Mouse (Mus musculus) MEL (cell line): ENCODE data around the gene Zer1. TPM values are rescaled to one million over a fixed set of nuclear protein-coding genes. Genes with fewer than 3 reads are reported as not detected.

Source experiments
- DNase-seq: peaks from one replicate; pipeline ENCODE4 v3.0.0; 2011; ENCODE audit warnings: low read depth, low spot score
- H3K27ac ChIP-seq: 2 replicates; pipeline ENCODE4 v1.5.1; 2012; ENCODE audit warnings: low read depth, mild to moderate bottlenecking, control low read depth, low read length, moderate library complexity; ENCODE audit not compliant: control insufficient read depth
- H3K27me3 ChIP-seq, 2 experiments: fragments of 150-350 bp in 1 of 2; sonication (generic) in 1 of 2; 2 replicates each; pipeline ENCODE4 v1.6.1; 2012; ENCODE audit warnings: low read length in 2 of 2, mild to moderate bottlenecking in 2 of 2, improper control_type of control experiment in 1 of 2, moderate library complexity in 1 of 2; ENCODE audit not compliant: insufficient read depth in 2 of 2, control insufficient read depth in 1 of 2
- H3K36me3 ChIP-seq, 2 experiments: 2 replicates each; pipeline ENCODE4 v1.6.1; 2012 to 2014; ENCODE audit warnings: low read length in 2 of 2, improper control_type of control experiment in 1 of 2, inconsistent platforms in 1 of 2, mild to moderate bottlenecking in 1 of 2; ENCODE audit not compliant: insufficient read depth in 2 of 2, control insufficient read depth in 1 of 2
- H3K4me1 ChIP-seq, 2 experiments: fragments of 150-350 bp in 1 of 2; sonication (generic) in 1 of 2; 2 replicates each; pipeline ENCODE4 v1.6.1; 2012; ENCODE audit warnings: low read length in 2 of 2, improper control_type of control experiment in 1 of 2, mild to moderate bottlenecking in 1 of 2; ENCODE audit not compliant: insufficient read depth in 2 of 2, control insufficient read depth in 1 of 2
- H3K4me3 ChIP-seq, 2 experiments: fragments of 150-350 bp in 1 of 2; sonication (generic) in 1 of 2; 2 replicates each; pipeline ENCODE4 v1.5.1; 2012; ENCODE audit warnings: low read depth in 2 of 2, low read length in 2 of 2, mild to moderate bottlenecking in 2 of 2, moderate library complexity in 2 of 2, control low read depth in 1 of 2, improper control_type of control experiment in 1 of 2; ENCODE audit not compliant: control insufficient read depth in 1 of 2, insufficient read depth in 1 of 2
- H3K79me2 ChIP-seq: 2 replicates; pipeline ENCODE4 v1.6.1; 2012; ENCODE audit warnings: mild to moderate bottlenecking, low read length, moderate library complexity; ENCODE audit not compliant: control insufficient read depth, poor library complexity, insufficient read depth
- H3K9ac ChIP-seq: 2 replicates; pipeline ENCODE4 v1.6.1; 2012; ENCODE audit warnings: low read depth, mild to moderate bottlenecking, control low read depth, low read length, moderate library complexity; ENCODE audit not compliant: control insufficient read depth, poor library complexity, severe bottlenecking
- H3K9me3 ChIP-seq: fragments of 150-350 bp; sonication (generic); replicated peaks from 2 replicates; pipeline ENCODE4 v1.6.1; 2012; ENCODE audit warnings: mild to moderate bottlenecking, low read length, improper control_type of control experiment, moderate library complexity; ENCODE audit not compliant: insufficient read depth
- BHLHE40 ChIP-seq: IDR thresholded peaks from 2 replicates; pipeline ENCODE4 v1.6.1; 2012; ENCODE audit warnings: low read depth, mild to moderate bottlenecking, inconsistent platforms, low read length, improper control_type of control experiment, borderline replicate concordance
- CTCF ChIP-seq, 3 experiments: IDR thresholded peaks in 2 of 3; conservative IDR thresholded peaks in 1 of 3; 2 replicates each; pipeline ENCODE4 v1.5.1; 2011 to 2012; ENCODE audit warnings: low read length in 3 of 3, low read depth in 2 of 3, mild to moderate bottlenecking in 2 of 3, improper control_type of control experiment in 1 of 3, inconsistent platforms in 1 of 3, mixed read lengths in 1 of 3, moderate library complexity in 1 of 3; ENCODE audit not compliant: control insufficient read depth in 1 of 3, insufficient read depth in 1 of 3, poor library complexity in 1 of 3, severe bottlenecking in 1 of 3
- E2F4 ChIP-seq: IDR thresholded peaks from 2 replicates; pipeline ENCODE4 v1.6.1; 2011; ENCODE audit warnings: low read depth, low read length, improper control_type of control experiment, borderline replicate concordance
- ETS1 ChIP-seq: IDR thresholded peaks from 2 replicates; pipeline ENCODE4 v1.6.1; 2012; ENCODE audit warnings: low read depth, mild to moderate bottlenecking, inconsistent platforms, low read length, improper control_type of control experiment, moderate library complexity
- GABPA ChIP-seq: IDR thresholded peaks from 2 replicates; pipeline ENCODE4 v1.6.1; 2012; ENCODE audit warnings: low read depth, mild to moderate bottlenecking, inconsistent platforms, low read length, improper control_type of control experiment, moderate library complexity
- GATA1 ChIP-seq: IDR thresholded peaks from 2 replicates; pipeline ENCODE4 v1.6.1; 2011; ENCODE audit warnings: low read depth, low read length, improper control_type of control experiment
- HCFC1 ChIP-seq: IDR thresholded peaks from 2 replicates; pipeline ENCODE4 v1.6.1; 2012; ENCODE audit warnings: low read depth, mild to moderate bottlenecking, inconsistent platforms, low read length, improper control_type of control experiment, moderate library complexity
- MAX ChIP-seq: IDR thresholded peaks from 2 replicates; pipeline ENCODE4 v1.6.1; 2011; ENCODE audit warnings: low read length, improper control_type of control experiment
- MEF2A ChIP-seq: IDR thresholded peaks from 2 replicates; pipeline ENCODE4 v1.6.1; 2014; ENCODE audit warnings: low read depth, mild to moderate bottlenecking, inconsistent platforms, low read length, improper control_type of control experiment; ENCODE audit not compliant: poor library complexity, insufficient replicate concordance, severe bottlenecking; ENCODE audit errors: extremely low read depth
- MXI1 ChIP-seq: IDR thresholded peaks from 2 replicates; pipeline ENCODE4 v1.6.1; 2011; ENCODE audit warnings: mild to moderate bottlenecking, low read depth, low read length, improper control_type of control experiment
- MYC ChIP-seq: IDR thresholded peaks from 2 replicates; pipeline ENCODE4 v1.6.1; 2011; ENCODE audit warnings: low read depth, mild to moderate bottlenecking, low read length, improper control_type of control experiment, moderate library complexity
- NRF1 ChIP-seq: IDR thresholded peaks from 2 replicates; pipeline ENCODE4 v1.6.1; 2014; ENCODE audit warnings: low read depth, mild to moderate bottlenecking, inconsistent platforms, low read length, improper control_type of control experiment, moderate library complexity; ENCODE audit not compliant: poor library complexity, insufficient read depth, severe bottlenecking
- POLR2AphosphoS5 ChIP-seq: IDR thresholded peaks from 2 replicates; pipeline ENCODE4 v1.6.1; 2012; ENCODE audit warnings: low read depth, borderline replicate concordance, mild to moderate bottlenecking, inconsistent platforms, low read length, moderate library complexity, mixed read lengths
- RAD21 ChIP-seq: IDR thresholded peaks from 2 replicates; pipeline ENCODE4 v1.6.1; 2011; ENCODE audit warnings: mild to moderate bottlenecking, low read depth, low read length, improper control_type of control experiment
- SIN3A ChIP-seq: IDR thresholded peaks from 2 replicates; pipeline ENCODE4 v1.6.1; 2012; ENCODE audit warnings: low read length, improper control_type of control experiment, inconsistent platforms
- SMC3 ChIP-seq: IDR thresholded peaks from 2 replicates; pipeline ENCODE4 v1.6.1; 2011; ENCODE audit warnings: low read depth, low read length, improper control_type of control experiment
- TAL1 ChIP-seq: IDR thresholded peaks from 2 replicates; pipeline ENCODE4 v1.6.1; 2012; ENCODE audit warnings: mild to moderate bottlenecking, inconsistent platforms, low read length, moderate library complexity, mixed read lengths
- UBTF ChIP-seq: IDR thresholded peaks from 2 replicates; pipeline ENCODE4 v1.6.1; 2012; ENCODE audit warnings: low read depth, mild to moderate bottlenecking, inconsistent platforms, low read length, improper control_type of control experiment, moderate library complexity, borderline replicate concordance; ENCODE audit not compliant: insufficient read depth
- USF1 ChIP-seq: IDR thresholded peaks from 2 replicates; pipeline ENCODE4 v1.6.1; 2014; ENCODE audit warnings: low read depth, mild to moderate bottlenecking, inconsistent platforms, low read length, improper control_type of control experiment, moderate library complexity
- USF2 ChIP-seq, 2 experiments: IDR thresholded peaks; 2 replicates each; pipeline ENCODE4 v1.6.1; 2011 to 2012; ENCODE audit warnings: improper control_type of control experiment in 2 of 2, low read length in 2 of 2, borderline replicate concordance in 1 of 2, inconsistent platforms in 1 of 2, low read depth in 1 of 2, mild to moderate bottlenecking in 1 of 2; ENCODE audit not compliant: insufficient read depth in 1 of 2
- ZC3H11A ChIP-seq: IDR thresholded peaks from 2 replicates; pipeline ENCODE4 v1.6.1; 2012; ENCODE audit warnings: low read depth, mild to moderate bottlenecking, inconsistent platforms, low read length, improper control_type of control experiment
- ZKSCAN1 ChIP-seq: IDR thresholded peaks from 2 replicates; pipeline ENCODE4 v1.6.1; 2012; ENCODE audit warnings: low read depth, mild to moderate bottlenecking, inconsistent platforms, low read length, improper control_type of control experiment, moderate library complexity
- polyA plus RNA-seq, 2 experiments: library from polyadenylated mRNA; stranded (reverse) in 1 of 2; unstranded in 1 of 2; fragments of >175 nt in 1 of 2; fragments of >200 nt in 1 of 2; gene quantifications; 2 replicates each; pipeline versions ENCODE4 v1.2.1 to v1.2.4; 2012; ENCODE audit warnings: low replicate concordance in 2 of 2, low read depth in 1 of 2; ENCODE audit not compliant: insufficient read length in 2 of 2, insufficient read depth in 1 of 2, missing spikeins in 1 of 2
- total RNA-seq: library from RNA; depleted of rRNA; stranded (reverse); fragments of 300-350 nt; gene quantifications from 2 replicates; pipeline ENCODE4 v1.2.3, GENCODE M21; 2012

The Zer1 gene
- total and polyA plus RNA-seq, 3 experiments: 3.9 to 14.0 TPM; not detected in 1

- H3K9ac ChIP-seq: no peak overlapping the region
- no peaks in the 10 kb centered on the region for H3K9me3 ChIP-seq
- H3K27me3 ChIP-seq: no peaks in the 10 kb centered on the region
- H3K36me3 ChIP-seq: no peaks in the 10 kb centered on the region
- H3K4me3 ChIP-seq: no peak overlapping the region
- TF ChIP-seq TAL1 (no peak), POLR2AphosphoS5 (no peak), MXI1 (no peak), BHLHE40 (no peak), RAD21 (peak; percentile 93), USF2 (IDR thresholded peaks at IDR 0.05; ENCODE audit: borderline replicate concordance in 1 of 2, insufficient read depth in 1 of 2, low read depth in 1 of 2, low read length in 2 of 2) (no peak), ETS1 (no peak), CTCF (IDR thresholded peaks at IDR 0.05 in 2 of 3, conservative IDR thresholded peaks at IDR 0.05 in 1 of 3; ENCODE audit: control insufficient read depth in 1 of 3, insufficient read depth in 1 of 3, low read depth in 2 of 3, low read length in 3 of 3, poor library complexity in 1 of 3, severe bottlenecking in 1 of 3) (peak; percentile 81 to 96 (median 94)), ZC3H11A (peak; percentile 76), SIN3A (peak; percentile 45), SMC3 (peak; percentile 94), HCFC1 (no peak), MAX (no peak), MYC (0 out of 2 replicates have a peak, but pooled peaks have one; percentile 37), GATA1 (peak; percentile 45; the same call in 1 of the 2 replicates), USF1 (no peak), E2F4 (no peak), MEF2A (no peak)
- TF ChIP-seq, all 39 proteins: peak for 7
- Histone ChIP-seq H3K79me2 (no peaks in the 10 kb centered on the region), H3K27ac (no peak overlapping the region), H3K4me1 (no peaks in the 10 kb centered on the region)
- peak; percentile 81 for DNase-seq
These were observed 18.0 kb downstream of the Zer1 start for GRCm38 (mm10) chr2:30106364-30106763.

- Histone ChIP-seq H3K79me2 (peaks cover under 1% of the 10 kb centered on the region; the same call in 1 of the 2 replicates), H3K9me3 (no peaks in the 10 kb centered on the region), H3K36me3 (no peaks in the 10 kb centered on the region), H3K27me3 (no peaks in the 10 kb centered on the region), H3K4me3 (no peak overlapping the region), H3K9ac (no peak overlapping the region), H3K27ac (no peak overlapping the region), H3K4me1 (peaks cover 0 to 3% of the 10 kb centered on the region in 2 experiments; a peak in 2 of 4 replicates)
- no peak for DNase-seq
- TF ChIP-seq SMC3 (peak; percentile 27; the same call in 1 of the 2 replicates), E2F4 (no peak), ZKSCAN1 (no peak), UBTF (no peak), GABPA (no peak), CTCF (IDR thresholded peaks at IDR 0.05 in 2 of 3, conservative IDR thresholded peaks at IDR 0.05 in 1 of 3; ENCODE audit: control insufficient read depth in 1 of 3, insufficient read depth in 1 of 3, low read depth in 2 of 3, low read length in 3 of 3, poor library complexity in 1 of 3, severe bottlenecking in 1 of 3) (peak in 1 of 3 experiments; percentile 37; a peak in 2 of 6 replicates), ZC3H11A (no peak), NRF1 (no peak)
These were observed 24.2 kb downstream of the Zer1 start for GRCm38 (mm10) chr2:30100214-30100613.
